Mouse (Mus musculus) heart, adult 2 months (tissue): Measurements from ENCODE around the gene Unc5c. TPM values are rescaled to one million over a fixed set of nuclear protein-coding genes. Genes with fewer than 3 reads are reported as not detected.

Experiments used
- DNase-seq, 2 experiments: peaks; one replicate each; pipeline ENCODE4 v3.0.0; 2021
- H3K27ac ChIP-seq: fragments of 200-600 bp; 2 replicates; pipeline ENCODE4 v1.8.1; 2022
- H3K27me3 ChIP-seq: fragments of 200-500 bp; 2 replicates; pipeline ENCODE4 v1.6.1; 2012; ENCODE audit warnings: mild to moderate bottlenecking, low read length, inconsistent platforms, mixed read lengths; ENCODE audit not compliant: control insufficient read depth, insufficient read depth
- H3K36me3 ChIP-seq: fragments of 200-500 bp; 2 replicates; pipeline ENCODE4 v1.6.1; 2012; ENCODE audit warnings: low read length, inconsistent platforms; ENCODE audit not compliant: control insufficient read depth, insufficient read depth
- H3K4me1 ChIP-seq: fragments of 200-500 bp; 2 replicates; pipeline ENCODE4 v1.6.1; 2011; ENCODE audit warnings: low read length; ENCODE audit not compliant: control insufficient read depth, insufficient read depth
- H3K4me3 ChIP-seq: fragments of 200-600 bp; 2 replicates; pipeline ENCODE4 v1.8.1; 2022
- H3K79me2 ChIP-seq: fragments of 200-500 bp; replicated peaks from 2 replicates; pipeline ENCODE4 v1.6.1; 2012; ENCODE audit warnings: mild to moderate bottlenecking, inconsistent platforms, low read length, moderate library complexity, mixed read lengths; ENCODE audit not compliant: control insufficient read depth, insufficient read depth
- H3K9ac ChIP-seq: fragments of 200-500 bp; 2 replicates; pipeline ENCODE4 v1.6.1; 2012; ENCODE audit warnings: low read depth, mild to moderate bottlenecking, control low read depth, inconsistent platforms, low read length, mixed read lengths
- CTCF ChIP-seq: fragments of 200-600 bp; IDR thresholded peaks from 2 replicates; pipeline ENCODE4 v1.8.1; 2022; ENCODE audit warnings: antibody characterized with exemption, mild to moderate bottlenecking, moderate library complexity
- EP300 ChIP-seq: fragments of 200-500 bp; IDR thresholded peaks from 2 replicates; pipeline ENCODE4 v1.6.1; 2011; ENCODE audit warnings: low read depth, low read length, control low read depth; ENCODE audit not compliant: insufficient read depth
- POLR2A ChIP-seq: fragments of 200-500 bp; IDR thresholded peaks from 2 replicates; pipeline ENCODE4 v1.6.1; 2011; ENCODE audit warnings: mild to moderate bottlenecking, low read depth, low read length, control low read depth; ENCODE audit not compliant: insufficient read depth
- WGBS: fragments of 180-500 bp; shearing (Covaris S2); methylation state at CpG from one replicate; pipeline ENCODE4 v1.1.7; 2018; 5-methylcytosine and 5-hydroxymethylcytosine counted together
- intact Hi-C: fragments of 180-260 bp; cut with DNase I; formaldehyde crosslinking; loops from one replicate; pipeline ENCODE4 v1.15.1; 2025
- polyA plus RNA-seq: library from polyadenylated mRNA; depleted of rRNA; stranded (reverse); fragments of >200 nt; gene quantifications from 2 replicates; pipeline ENCODE4 v1.2.3, GENCODE M21; 2012
- total RNA-seq, 2 experiments: library from RNA; stranded (reverse); gene quantifications; 2 replicates each; pipeline ENCODE4 v1.2.3; 2021

The Unc5c gene
- total and polyA plus RNA-seq, 3 experiments, result 0.25 to 0.32 (median 0.26) TPM

GRCm38 (mm10) chr3:141498348-141499056, 33.5 kb downstream of the Unc5c start:
- no peaks in the 10 kb centered on the region for H3K79me2 ChIP-seq
- no peaks in the 10 kb centered on the region for H3K27me3 ChIP-seq
- no peak overlapping the region for H3K27ac ChIP-seq
- H3K4me3 ChIP-seq, result no peak overlapping the region
- H3K4me1 ChIP-seq, result no peaks in the 10 kb centered on the region
- no peak overlapping the region for H3K9ac ChIP-seq
- DNase-seq, result no peak
- H3K36me3 ChIP-seq, result no peaks in the 10 kb centered on the region
- intact Hi-C loops, result no loop called here
- 49% methylated on average over 4 of the region's 4 CpGs for WGBS
- TF ChIP-seq EP300 (no peak), CTCF (no peak), POLR2A (no peak)

DNA sequence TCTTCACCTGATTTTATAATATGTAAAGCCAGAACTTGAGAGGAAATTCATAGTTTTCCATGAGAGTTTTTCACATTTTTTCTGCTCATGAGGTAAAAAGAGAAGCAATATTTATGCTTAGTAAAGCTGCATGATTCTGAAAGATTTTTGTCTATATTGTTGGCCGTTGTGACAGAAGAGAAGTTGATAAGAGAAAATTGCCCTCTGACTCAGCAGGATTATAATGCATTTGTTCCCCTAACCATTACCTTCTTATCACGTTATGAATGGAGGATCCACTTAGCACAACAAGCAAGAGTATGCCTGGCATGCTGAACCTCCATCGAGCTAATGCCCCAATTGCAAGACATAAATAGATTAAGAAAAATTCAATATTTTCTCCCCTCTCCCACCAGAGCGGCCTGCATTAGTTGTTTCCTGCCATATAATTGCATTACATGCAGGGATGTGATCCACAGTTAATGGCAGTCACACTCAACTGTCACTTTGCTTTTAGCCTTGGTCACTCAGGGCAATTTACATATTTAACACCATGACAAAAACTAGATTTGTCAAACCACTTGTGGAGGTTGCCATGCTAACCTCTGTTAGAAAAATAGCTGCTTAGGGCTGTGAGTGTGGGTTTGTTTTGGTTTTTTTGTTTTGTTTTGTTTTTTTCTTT, 37.0 kb downstream of the Unc5c start:
- no peaks in the 10 kb centered on the region for H3K36me3 ChIP-seq
- 39% methylated on average over 4 of the region's 4 CpGs for WGBS
- no peaks in the 10 kb centered on the region for H3K27me3 ChIP-seq
- H3K4me1 ChIP-seq, result no peaks in the 10 kb centered on the region
- no peak overlapping the region for H3K9ac ChIP-seq
- no peak overlapping the region for H3K27ac ChIP-seq
- TF ChIP-seq POLR2A (no peak), EP300 (no peak), CTCF (no peak)
- DNase-seq, result no peak
- H3K79me2 ChIP-seq, result no peaks in the 10 kb centered on the region
- no peak overlapping the region for H3K4me3 ChIP-seq
- intact Hi-C loops, result no loop called here

- intact Hi-C loops, result no loop called here
- no peak for DNase-seq
- Histone ChIP-seq H3K27me3 (no peaks in the 10 kb centered on the region), H3K9ac (no peak overlapping the region), H3K27ac (no peak overlapping the region), H3K79me2 (no peaks in the 10 kb centered on the region), H3K36me3 (no peaks in the 10 kb centered on the region), H3K4me1 (no peaks in the 10 kb centered on the region), H3K4me3 (no peak overlapping the region)
- TF ChIP-seq CTCF, result no peak
- TF ChIP-seq POLR2A, result no peak
- no peak for TF ChIP-seq EP300
- WGBS, result 81% methylated on average over 3 of the region's 3 CpGs
Measured at GRCm38 (mm10) chr3:141503331-141503730, 38.3 kb downstream of the Unc5c start.

- Histone ChIP-seq H3K4me3 (no peak overlapping the region), H3K27ac (no peak overlapping the region), H3K79me2 (no peaks in the 10 kb centered on the region), H3K27me3 (no peaks in the 10 kb centered on the region), H3K9ac (no peak overlapping the region), H3K36me3 (no peaks in the 10 kb centered on the region), H3K4me1 (no peaks in the 10 kb centered on the region)
- 38% methylated on average over 1 of the region's 1 CpGs for WGBS
- TF ChIP-seq EP300, result no peak
- TF ChIP-seq CTCF, result no peak
- no peak for TF ChIP-seq POLR2A
- DNase-seq, result no peak
- intact Hi-C loops, result no loop called here
Measured at GRCm38 (mm10) chr3:141509772-141510171, 44.8 kb downstream of the Unc5c start.

GRCm38 (mm10) chr3:141511253-141512038, 46.4 kb downstream of the Unc5c start:
- intact Hi-C loops, result no loop called here
- TF ChIP-seq EP300 (no peak), CTCF (no peak), POLR2A (no peak)
- H3K9ac ChIP-seq, result no peak overlapping the region
- no peaks in the 10 kb centered on the region for H3K4me1 ChIP-seq
- H3K79me2 ChIP-seq, result no peaks in the 10 kb centered on the region
- H3K27ac ChIP-seq, result no peak overlapping the region
- H3K36me3 ChIP-seq, result no peaks in the 10 kb centered on the region
- H3K27me3 ChIP-seq, result no peaks in the 10 kb centered on the region
- DNase-seq, result no peak
- 40% methylated on average over 5 of the region's 5 CpGs for WGBS
- H3K4me3 ChIP-seq, result no peak overlapping the region

- Histone ChIP-seq H3K9ac (no peak overlapping the region), H3K36me3 (no peaks in the 10 kb centered on the region), H3K4me1 (no peaks in the 10 kb centered on the region), H3K27me3 (no peaks in the 10 kb centered on the region), H3K27ac (no peak overlapping the region), H3K4me3 (no peak overlapping the region), H3K79me2 (no peaks in the 10 kb centered on the region)
- DNase-seq, result no peak
- no peak for TF ChIP-seq EP300
- no peak for TF ChIP-seq CTCF
- no peak for TF ChIP-seq POLR2A
- intact Hi-C loops, result no loop called here
Measured at GRCm38 (mm10) chr3:141528751-141529150, 63.7 kb downstream of the Unc5c start.
